Comparison of ENCODE assay signal across 8 mouse cellular contexts in the genomic region with DNA sequence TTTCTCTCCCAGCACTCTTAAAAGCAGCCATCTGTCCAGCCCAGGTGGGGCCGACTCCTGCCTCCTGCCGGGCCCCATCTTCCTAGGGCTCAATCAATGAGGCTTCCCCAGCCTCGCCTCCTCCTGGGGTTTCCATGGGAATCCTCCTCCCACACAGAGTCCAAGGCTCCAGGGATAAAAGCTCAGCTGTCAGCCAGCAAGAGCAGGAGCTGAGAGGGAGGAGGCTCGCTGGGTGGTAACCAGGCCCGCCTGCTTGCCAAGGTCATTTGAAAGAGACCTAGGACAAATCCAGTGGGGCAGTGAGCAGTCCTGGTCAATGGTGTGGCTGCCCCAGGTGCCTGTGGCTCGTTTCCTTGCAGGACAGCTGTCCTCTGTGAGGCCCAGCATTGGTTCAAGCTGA. TPM values are rescaled to one million over a fixed set of nuclear protein-coding genes. Genes with fewer than 3 reads are reported as not detected.
DNase-seq lines count a peak whose midpoint lies in the region; ATAC-seq and TF ChIP-seq lines count a peak whose summit lies in the region.

No protein-coding gene starts in this region.

- peaks cover 2% of the 10 kb centered on the region; the same call in 1 of the 2 replicates for H3K36me3 ChIP-seq in limb, embryonic 14.5 days (ENCODE audit: control insufficient read depth, insufficient read depth, low read length)
- peaks cover 56% of the 10 kb centered on the region for H3K36me3 ChIP-seq in limb, embryonic 10.5 days
- H3K36me3 ChIP-seq in forebrain, embryonic 15.5 days: 0 out of 2 replicates have a peak, but pooled peaks cover 2% of the 10 kb centered on the region
- peaks cover 2% of the 10 kb centered on the region; the same call in 1 of the 2 replicates for H3K36me3 ChIP-seq in kidney, embryonic 16.5 days (ENCODE audit: insufficient read depth, low read length)
- no peaks in the 10 kb centered on the region for H3K36me3 ChIP-seq in midbrain, embryonic 15.5 days (replicated peaks)

- 30% methylated on average over 6 of the region's 6 CpGs for WGBS in limb, embryonic 14.5 days
- 25% methylated on average over 6 of the region's 6 CpGs for WGBS in limb, embryonic 10.5 days
- WGBS in forebrain, embryonic 15.5 days: 2% methylated on average over 6 of the region's 6 CpGs
- 21% methylated on average over 6 of the region's 6 CpGs for WGBS in kidney, embryonic 16.5 days
- WGBS in midbrain, embryonic 15.5 days: 16% methylated on average over 6 of the region's 6 CpGs

- no peak for TF ChIP-seq POLR2A in limb, embryonic 14.5 days (IDR thresholded peaks at IDR 0.05; ENCODE audit: borderline replicate concordance, extremely low read depth, insufficient read depth, insufficient read length)

- peaks cover 22% of the 10 kb centered on the region; the same call in 1 of the 2 replicates for H3K4me1 ChIP-seq in limb, embryonic 14.5 days (ENCODE audit: control insufficient read depth, insufficient read depth, low read length)
- peaks cover 73% of the 10 kb centered on the region for H3K4me1 ChIP-seq in limb, embryonic 10.5 days
- peaks cover 71% of the 10 kb centered on the region for H3K4me1 ChIP-seq in forebrain, embryonic 15.5 days
- H3K4me1 ChIP-seq in kidney, embryonic 16.5 days (ENCODE audit: insufficient read depth, low read length): peaks cover 61% of the 10 kb centered on the region
- H3K4me1 ChIP-seq in midbrain, embryonic 15.5 days: peaks cover 63% of the 10 kb centered on the region

- DNase-seq in limb, embryonic 14.5 days (ENCODE audit: low spot score): no peak
- no peak for DNase-seq in limb, embryonic 10.5 days (ENCODE audit: low spot score)
- DNase-seq in urinary bladder, postnatal 10 days (ENCODE audit: low spot score): no peak
- DNase-seq in c-Kit-positive CD71-positive TER-119-positive erythroid progenitor cells, embryonic 14.5 days (ENCODE audit: low spot score): no peak

- H3K27me3 ChIP-seq in limb, embryonic 14.5 days (ENCODE audit: control insufficient read depth, insufficient read depth, low read length): no peaks in the 10 kb centered on the region
- peaks cover 5% of the 10 kb centered on the region; the same call in 1 of the 2 replicates for H3K27me3 ChIP-seq in limb, embryonic 10.5 days (ENCODE audit: low read depth, poor library complexity, severe bottlenecking)
- H3K27me3 ChIP-seq in forebrain, embryonic 15.5 days: no peaks in the 10 kb centered on the region
- H3K27me3 ChIP-seq in kidney, embryonic 16.5 days (ENCODE audit: insufficient read depth, low read length): no peaks in the 10 kb centered on the region
- H3K27me3 ChIP-seq in midbrain, embryonic 15.5 days (replicated peaks): no peaks in the 10 kb centered on the region

- 0 out of 2 replicates have a peak, but pooled peaks cover 4% of the 10 kb centered on the region for H3K9me3 ChIP-seq in limb, embryonic 14.5 days (ENCODE audit: control insufficient read depth, low read length)
- H3K9me3 ChIP-seq in limb, embryonic 10.5 days (replicated peaks): no peaks in the 10 kb centered on the region
- 0 out of 2 replicates have a peak, but pooled peaks cover 7% of the 10 kb centered on the region for H3K9me3 ChIP-seq in forebrain, embryonic 15.5 days
- H3K9me3 ChIP-seq in kidney, embryonic 16.5 days (ENCODE audit: low read length): no peaks in the 10 kb centered on the region
- no peaks in the 10 kb centered on the region for H3K9me3 ChIP-seq in midbrain, embryonic 15.5 days

- ATAC-seq in limb, embryonic 14.5 days (ENCODE audit: low FRiP score, low read depth): peak; percentile 35; the same call in 1 of the 2 replicates
- peak; percentile 58 for ATAC-seq in forebrain, embryonic 15.5 days (replicated peaks)
- ATAC-seq in kidney, embryonic 16.5 days (ENCODE audit: low FRiP score, low TSS enrichment): peak; percentile 66
- ATAC-seq in midbrain, embryonic 15.5 days (replicated peaks): peak; percentile 49
- no peak for ATAC-seq in erythroblast, adult 5-6 weeks (replicated peaks; ENCODE audit: low FRiP score, poor library complexity, severe bottlenecking)

- no peak overlapping the region for H3K4me3 ChIP-seq in limb, embryonic 14.5 days (replicated peaks; ENCODE audit: low read length)
- no peak overlapping the region for H3K4me3 ChIP-seq in limb, embryonic 10.5 days
- H3K4me3 ChIP-seq in forebrain, embryonic 15.5 days: no peak overlapping the region
- no peak overlapping the region for H3K4me3 ChIP-seq in kidney, embryonic 16.5 days (ENCODE audit: low read length)
- no peak overlapping the region for H3K4me3 ChIP-seq in midbrain, embryonic 15.5 days

- H3K27ac ChIP-seq in limb, embryonic 14.5 days (replicated peaks; ENCODE audit: low read depth, low read length): no peak overlapping the region
- H3K27ac ChIP-seq in limb, embryonic 10.5 days: no peak overlapping the region; the same call in 1 of the 2 replicates
- peak overlapping the region; percentile 57 for H3K27ac ChIP-seq in forebrain, embryonic 15.5 days (replicated peaks)
- H3K27ac ChIP-seq in kidney, embryonic 16.5 days (ENCODE audit: low read length): peak overlapping the region; percentile 79
- H3K27ac ChIP-seq in midbrain, embryonic 15.5 days: peak overlapping the region; percentile 4; the same call in 1 of the 2 replicates

- no peak overlapping the region for H3K4me2 ChIP-seq in limb, embryonic 14.5 days (replicated peaks; ENCODE audit: low read depth, low read length, severe bottlenecking)
- 0 out of 2 replicates have a peak overlapping the region, but pooled peaks have one; percentile 1 for H3K4me2 ChIP-seq in forebrain, embryonic 15.5 days (replicated peaks)
- no peak overlapping the region; the same call in 1 of the 2 replicates for H3K4me2 ChIP-seq in kidney, embryonic 16.5 days (replicated peaks; ENCODE audit: low read depth, low read length)
- H3K4me2 ChIP-seq in midbrain, embryonic 15.5 days: peak overlapping the region; percentile 13; the same call in 1 of the 2 replicates

- no peak overlapping the region for H3K9ac ChIP-seq in limb, embryonic 14.5 days (ENCODE audit: low read depth, low read length, severe bottlenecking)
- H3K9ac ChIP-seq in forebrain, embryonic 15.5 days (replicated peaks): no peak overlapping the region
- H3K9ac ChIP-seq in kidney, embryonic 16.5 days (replicated peaks; ENCODE audit: low read length): 0 out of 2 replicates have a peak overlapping the region, but pooled peaks have one; percentile 10
- no peak overlapping the region for H3K9ac ChIP-seq in midbrain, embryonic 15.5 days

RNA-seq across cellular contexts. Expression of a gene that starts 5.5 kb away (rescaled TPM):
- polyA plus RNA-seq in limb, embryonic 14.5 days (2012; rRNA removed): 19.9 and 26.6 TPM in 2 replicates
- 28.4 and 29.2 TPM in 2 replicates for polyA plus RNA-seq in limb, embryonic 14.5 days (2014; fragmentation: Nextera tagmentation; extraction: Ambion mirVana)
- polyA plus RNA-seq in limb, embryonic 10.5 days (2016; fragmentation: Nextera tagmentation; extraction: Ambion mirVana): 70.3 and 80.6 TPM in 2 replicates
- polyA plus RNA-seq in forebrain, embryonic 15.5 days (2015; fragmentation: Nextera tagmentation; extraction: Ambion mirVana): 24.7 and 25.6 TPM in 2 replicates
- 64.3 and 66.6 TPM in 2 replicates for polyA plus RNA-seq in kidney, embryonic 16.5 days (2015; fragmentation: Nextera tagmentation; extraction: Ambion mirVana)
- 31.7 and 39.0 TPM in 2 replicates for polyA plus RNA-seq in midbrain, embryonic 15.5 days (2015; fragmentation: Nextera tagmentation; extraction: Ambion mirVana)
- 4.4 TPM in 1 of 2 replicates, not detected in the other for total RNA-seq in erythroblast, adult 5-6 weeks (2015; ENCODE audit: low replicate concordance)
- total RNA-seq in erythroblast, adult 5-6 weeks (2017; ENCODE audit: low replicate concordance): not detected in 2 replicates

Comparison
In these comparisons a context has a peak if more than half of its experiments do, and no peak if none do; other contexts are left out.
1. H3K27ac ChIP-seq: peak in forebrain, embryonic 15.5 days (single experiment), kidney, embryonic 16.5 days (single experiment) and midbrain, embryonic 15.5 days (single experiment); none in limb, embryonic 14.5 days (single experiment) and limb, embryonic 10.5 days (single experiment).
2. H3K4me2 ChIP-seq: peak in forebrain, embryonic 15.5 days (single experiment) and midbrain, embryonic 15.5 days (single experiment); none in limb, embryonic 14.5 days (single experiment) and kidney, embryonic 16.5 days (single experiment).